Mouse (Mus musculus) myocyte (in vitro differentiated cells): ENCODE results near the gene Aar2. TPM values are rescaled to one million over a fixed set of nuclear protein-coding genes. Genes with fewer than 3 reads are reported as not detected.
A peak's percentile ranks its signal among the peaks of the same experiment; 100 is the strongest.

Source experiments
- H3K27me3 ChIP-seq: one replicate; pipeline ENCODE4 v1.6.1; 2011; ENCODE audit not compliant: control insufficient read depth, insufficient read depth, insufficient read length
- H3K36me3 ChIP-seq: one replicate; pipeline ENCODE4 v1.6.1; 2011; ENCODE audit not compliant: control insufficient read depth, insufficient read depth
- H3K4me2 ChIP-seq: one replicate; pipeline ENCODE4 v1.6.1; 2011; ENCODE audit warnings: low read depth, control low read depth
- H3K4me3 ChIP-seq: one replicate; pipeline ENCODE4 v1.5.1; 2011; ENCODE audit warnings: mild to moderate bottlenecking, control low read depth, moderate library complexity
- H3K79me2 ChIP-seq: one replicate; pipeline ENCODE4 v1.6.1; 2011; ENCODE audit not compliant: control insufficient read depth, insufficient read depth
- H3ac ChIP-seq: one replicate; pipeline ENCODE4 v1.6.1; 2011; ENCODE audit not compliant: control insufficient read depth, insufficient read length
- CEBPB ChIP-seq: IDR thresholded peaks from 2 replicates; pipeline ENCODE4 v1.6.1; 2011; ENCODE audit warnings: mild to moderate bottlenecking, moderate library complexity; ENCODE audit not compliant: poor library complexity, insufficient read depth, severe bottlenecking
- E2F4 ChIP-seq: IDR thresholded peaks from one replicate; pipeline ENCODE4 v1.6.1; 2011; ENCODE audit warnings: mild to moderate bottlenecking, control low read depth, moderate library complexity; ENCODE audit not compliant: insufficient read depth
- MAX ChIP-seq: IDR thresholded peaks from one replicate; pipeline ENCODE4 v1.6.1; 2011; ENCODE audit warnings: low read depth, mild to moderate bottlenecking, control low read depth
- MYOD1 ChIP-seq, 3 experiments: IDR thresholded peaks; one replicate each; pipeline ENCODE4 v1.6.1; 2011; ENCODE audit warnings: control low read depth in 2 of 3, low read depth in 2 of 3, mild to moderate bottlenecking in 2 of 3, moderate library complexity in 1 of 3; ENCODE audit not compliant: insufficient read length in 2 of 3, control insufficient read depth in 1 of 3
- MYOG ChIP-seq, 3 experiments: IDR thresholded peaks; one replicate each; pipeline ENCODE4 v1.6.1; 2011; ENCODE audit warnings: control low read depth in 2 of 3, low read depth in 2 of 3, mild to moderate bottlenecking in 2 of 3; ENCODE audit not compliant: insufficient read length in 2 of 3, control insufficient read depth in 1 of 3, insufficient read depth in 1 of 3
- POLR2A ChIP-seq: IDR thresholded peaks from one replicate; pipeline ENCODE4 v1.6.1; 2011; ENCODE audit warnings: low read depth, mild to moderate bottlenecking, control low read depth, moderate library complexity; ENCODE audit not compliant: insufficient read length
- POLR2AphosphoS2 ChIP-seq: IDR thresholded peaks from one replicate; pipeline ENCODE4 v1.6.1; 2011; ENCODE audit warnings: low read depth, control low read depth; ENCODE audit not compliant: insufficient read length
- REST ChIP-seq: IDR thresholded peaks from one replicate; pipeline ENCODE4 v1.6.1; 2011; ENCODE audit warnings: mild to moderate bottlenecking, control low read depth, moderate library complexity; ENCODE audit not compliant: insufficient read depth, insufficient read length
- SRF ChIP-seq: IDR thresholded peaks from one replicate; pipeline ENCODE4 v1.6.1; 2011; ENCODE audit warnings: low read depth; ENCODE audit not compliant: control insufficient read depth, insufficient read length
- TCF12 ChIP-seq: IDR thresholded peaks from one replicate; pipeline ENCODE4 v1.6.1; 2011; ENCODE audit warnings: mild to moderate bottlenecking, control low read depth; ENCODE audit not compliant: poor library complexity, insufficient read depth, severe bottlenecking
- TCF3 ChIP-seq: IDR thresholded peaks from one replicate; pipeline ENCODE4 v1.6.1; 2011; ENCODE audit warnings: low read depth, control low read depth; ENCODE audit not compliant: insufficient read length
- USF1 ChIP-seq: IDR thresholded peaks from one replicate; pipeline ENCODE4 v1.6.1; 2011; ENCODE audit warnings: low read depth, mild to moderate bottlenecking, control low read depth, moderate library complexity
- polyA plus RNA-seq: library from polyadenylated mRNA; unstranded; fragments of >200 nt; fragmentation: generic; extraction: Trizol; gene quantifications from one replicate; pipeline ENCODE4 v1.2.1, GENCODE M21; 2012; ENCODE audit warnings: missing spikeins

Aar2 gene
- polyA plus RNA-seq, 1 experiment = 22.4 TPM

GRCm38 (mm10) chr2:156571521-156571920 is 24.1 kb downstream of the Aar2 start:
- H3K79me2 ChIP-seq = no peaks in the 10 kb centered on the region
- no peak overlapping the region for H3ac ChIP-seq
- no peaks in the 10 kb centered on the region for H3K27me3 ChIP-seq
- no peak overlapping the region for H3K4me2 ChIP-seq
- H3K36me3 ChIP-seq = no peaks in the 10 kb centered on the region
- no peak overlapping the region for H3K4me3 ChIP-seq
- no peak for TF ChIP-seq TCF12
- TF ChIP-seq USF1 = no peak
- TF ChIP-seq MYOG (IDR thresholded peaks at IDR 0.05; ENCODE audit: control insufficient read depth in 1 of 3, insufficient read depth in 1 of 3, insufficient read length in 2 of 3, low read depth in 2 of 3) = no peak
- TF ChIP-seq TCF3 = no peak
- TF ChIP-seq SRF = no peak
- TF ChIP-seq POLR2AphosphoS2 = no peak
- no peak for TF ChIP-seq CEBPB
- TF ChIP-seq REST = no peak
- TF ChIP-seq MYOD1 (IDR thresholded peaks at IDR 0.05; ENCODE audit: control insufficient read depth in 1 of 3, insufficient read length in 2 of 3, low read depth in 2 of 3) = no peak

- no peaks in the 10 kb centered on the region for H3K79me2 ChIP-seq
- H3K36me3 ChIP-seq = no peaks in the 10 kb centered on the region
- no peak overlapping the region for H3ac ChIP-seq
- TF ChIP-seq POLR2AphosphoS2 (no peak), POLR2A (no peak), USF1 (no peak), MYOG (IDR thresholded peaks at IDR 0.05; ENCODE audit: control insufficient read depth in 1 of 3, insufficient read depth in 1 of 3, insufficient read length in 2 of 3, low read depth in 2 of 3) (peak; percentile 4 to 90 (median 61)), CEBPB (no peak), MAX (no peak), TCF12 (no peak), TCF3 (no peak), E2F4 (no peak), MYOD1 (IDR thresholded peaks at IDR 0.05; ENCODE audit: control insufficient read depth in 1 of 3, insufficient read length in 2 of 3, low read depth in 2 of 3) (peak in 2 of 3 experiments; percentile 72 to 87), SRF (no peak), REST (no peak)
- H3K4me3 ChIP-seq = no peak overlapping the region
- peaks cover 35% of the 10 kb centered on the region for H3K27me3 ChIP-seq
- H3K4me2 ChIP-seq = no peak overlapping the region
Measured at GRCm38 (mm10) chr2:156576850-156577587, 29.6 kb downstream of the Aar2 start.

GRCm38 (mm10) chr2:156580507-156580906 is 33.1 kb downstream of the Aar2 start:
- Histone ChIP-seq H3K4me2 (no peak overlapping the region), H3K27me3 (peaks cover 49% of the 10 kb centered on the region), H3K4me3 (no peak overlapping the region), H3K79me2 (no peaks in the 10 kb centered on the region), H3K36me3 (no peaks in the 10 kb centered on the region), H3ac (no peak overlapping the region)
- TF ChIP-seq POLR2A = no peak
- TF ChIP-seq POLR2AphosphoS2 = no peak
- no peak for TF ChIP-seq MYOG (IDR thresholded peaks at IDR 0.05; ENCODE audit: control insufficient read depth in 1 of 3, insufficient read depth in 1 of 3, insufficient read length in 2 of 3, low read depth in 2 of 3)
- no peak for TF ChIP-seq TCF12
- no peak for TF ChIP-seq TCF3
- no peak for TF ChIP-seq CEBPB
- no peak for TF ChIP-seq SRF
- TF ChIP-seq MYOD1 (IDR thresholded peaks at IDR 0.05; ENCODE audit: control insufficient read depth in 1 of 3, insufficient read length in 2 of 3, low read depth in 2 of 3) = no peak
- TF ChIP-seq MAX = no peak

GRCm38 (mm10) chr2:156581244-156581643 is 33.9 kb downstream of the Aar2 start:
- Histone ChIP-seq H3ac (no peak overlapping the region), H3K4me2 (no peak overlapping the region), H3K36me3 (no peaks in the 10 kb centered on the region), H3K27me3 (peaks cover 49% of the 10 kb centered on the region), H3K79me2 (no peaks in the 10 kb centered on the region), H3K4me3 (no peak overlapping the region)
- no peak for TF ChIP-seq E2F4
- TF ChIP-seq SRF = no peak
- no peak for TF ChIP-seq MYOD1 (IDR thresholded peaks at IDR 0.05; ENCODE audit: control insufficient read depth in 1 of 3, insufficient read length in 2 of 3, low read depth in 2 of 3)
- TF ChIP-seq USF1 = no peak
- TF ChIP-seq TCF12 = no peak
- TF ChIP-seq POLR2A = no peak
- TF ChIP-seq REST = no peak
- TF ChIP-seq MAX = no peak
- TF ChIP-seq TCF3 = no peak
- TF ChIP-seq MYOG (IDR thresholded peaks at IDR 0.05; ENCODE audit: control insufficient read depth in 1 of 3, insufficient read depth in 1 of 3, insufficient read length in 2 of 3, low read depth in 2 of 3) = no peak
- TF ChIP-seq CEBPB = no peak
- no peak for TF ChIP-seq POLR2AphosphoS2

GRCm38 (mm10) chr2:156582887-156583286 is 35.5 kb downstream of the Aar2 start:
- Histone ChIP-seq H3K4me3 (no peak overlapping the region), H3K36me3 (no peaks in the 10 kb centered on the region), H3K27me3 (peaks cover 48% of the 10 kb centered on the region), H3ac (no peak overlapping the region), H3K4me2 (no peak overlapping the region), H3K79me2 (no peaks in the 10 kb centered on the region)
- no peak for TF ChIP-seq E2F4
- TF ChIP-seq TCF12 = no peak
- TF ChIP-seq POLR2A = no peak
- no peak for TF ChIP-seq MYOD1 (IDR thresholded peaks at IDR 0.05; ENCODE audit: control insufficient read depth in 1 of 3, insufficient read length in 2 of 3, low read depth in 2 of 3)
- no peak for TF ChIP-seq CEBPB
- TF ChIP-seq SRF = no peak
- no peak for TF ChIP-seq POLR2AphosphoS2
- no peak for TF ChIP-seq TCF3
- no peak for TF ChIP-seq USF1
- no peak for TF ChIP-seq MAX
- no peak for TF ChIP-seq REST
- no peak for TF ChIP-seq MYOG (IDR thresholded peaks at IDR 0.05; ENCODE audit: control insufficient read depth in 1 of 3, insufficient read depth in 1 of 3, insufficient read length in 2 of 3, low read depth in 2 of 3)
